Mouse (Mus musculus) frontal cortex, postnatal 10 days (tissue): ENCODE data around the gene Cacna1a.
"Not testable (repeated sequence)": the region's sequence is repeated elsewhere in the genome, so short reads cannot be mapped to it uniquely, and the experiment has no call there.

Experiments
- DNase-seq, 2 experiments: peaks; one replicate each; pipeline ENCODE4 v3.0.0; 2022; ENCODE audit warnings: low spot score in 2 of 2, mixed read lengths in 1 of 2

The Cacna1a gene

DNA sequence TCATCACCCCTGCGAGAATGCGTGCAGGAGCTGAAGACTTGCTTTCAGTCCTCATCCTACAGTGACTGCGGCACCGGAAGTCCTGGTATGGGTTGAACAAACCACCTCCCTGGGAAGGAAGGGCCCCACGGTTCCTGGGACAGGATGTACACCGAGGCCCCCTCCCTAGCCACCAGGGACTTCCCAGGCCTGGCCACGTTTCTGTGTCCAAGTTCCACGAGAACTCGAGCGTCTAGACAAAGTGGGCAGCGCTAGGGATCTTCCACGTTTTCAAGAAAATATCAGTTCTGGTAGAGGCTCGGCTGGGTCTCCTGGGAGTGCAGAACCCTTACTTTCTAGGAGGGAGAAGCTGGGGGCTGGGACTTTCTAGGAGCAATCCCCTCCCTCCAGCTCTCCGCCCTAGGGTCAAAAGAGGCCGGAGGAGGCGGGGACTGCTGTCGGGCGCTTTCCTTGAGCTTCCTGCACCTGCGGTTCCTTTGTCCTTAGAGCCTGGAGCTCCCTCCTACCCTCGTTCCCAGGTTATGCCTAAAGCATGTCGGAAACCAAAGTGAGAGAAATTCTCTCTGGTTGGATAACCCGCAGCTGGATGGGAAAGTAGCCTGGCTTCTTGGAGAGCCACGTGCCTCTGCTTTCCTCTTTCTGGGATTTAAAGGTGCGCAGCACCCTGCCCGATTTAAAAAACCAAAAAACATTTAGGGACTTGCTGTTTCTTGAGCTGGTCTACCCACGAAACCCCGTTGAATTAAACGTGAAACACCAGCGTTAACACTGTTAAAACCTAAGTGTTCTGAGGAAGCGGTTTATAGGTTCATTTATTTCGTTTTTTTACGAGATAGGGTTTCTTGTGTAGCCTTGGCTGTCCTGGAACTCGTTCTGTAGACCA, 271.9 kb downstream of the Cacna1a start:
- DNase-seq = no peak

DNA sequence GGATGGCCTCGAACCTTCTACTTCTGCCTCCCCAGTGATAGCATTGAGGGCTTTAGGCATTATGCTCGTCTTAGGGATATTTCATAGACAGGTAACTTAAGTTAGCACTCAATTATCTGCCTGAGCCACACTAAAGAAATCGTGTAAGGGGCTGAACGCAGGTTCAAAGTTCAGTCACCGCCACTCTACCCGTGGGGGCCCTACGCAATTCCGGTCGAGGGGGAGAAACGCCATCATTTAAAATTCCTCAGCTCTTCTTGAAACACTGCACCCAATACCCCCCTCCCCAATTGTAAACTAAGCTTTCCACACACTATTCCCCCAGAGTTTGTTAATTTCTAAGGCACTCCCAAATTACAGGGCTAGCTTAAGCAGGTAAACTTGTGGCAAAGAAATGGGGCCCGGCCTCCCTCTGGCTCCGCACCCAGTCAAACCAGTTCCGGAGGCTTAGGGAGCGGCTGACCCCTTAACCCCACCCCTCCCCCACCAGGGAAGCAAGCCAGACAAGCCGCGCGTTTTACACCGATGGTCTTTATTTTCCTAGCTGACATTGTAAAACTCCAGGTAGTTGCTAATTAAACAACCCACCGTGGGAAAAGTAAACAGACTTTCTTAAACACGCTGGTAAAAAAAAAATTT, 272.7 kb downstream of the Cacna1a start:
- DNase-seq = no peak

DNA sequence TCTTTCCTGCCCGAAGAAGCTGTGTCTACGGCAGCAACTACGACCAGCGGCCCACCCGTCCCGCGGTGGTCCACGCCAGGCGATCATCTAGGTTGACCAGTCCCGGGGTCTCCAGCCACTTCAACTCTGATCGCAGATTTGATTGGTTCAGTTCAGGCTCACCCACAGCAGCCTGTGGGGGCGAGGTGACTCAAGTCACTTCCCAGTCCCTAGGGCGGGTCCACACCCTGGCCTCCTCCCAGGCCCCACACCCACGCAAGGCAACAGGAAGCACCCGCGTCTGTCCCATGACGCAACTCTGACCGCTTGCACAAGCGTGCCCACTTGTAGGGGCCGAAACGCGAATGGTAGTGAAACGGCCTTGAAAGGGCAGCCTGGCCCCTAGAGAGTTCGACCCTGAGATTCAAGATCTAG, 273.2 kb downstream of the Cacna1a start:
- peak; percentile 61 to 75 for DNase-seq

DNA sequence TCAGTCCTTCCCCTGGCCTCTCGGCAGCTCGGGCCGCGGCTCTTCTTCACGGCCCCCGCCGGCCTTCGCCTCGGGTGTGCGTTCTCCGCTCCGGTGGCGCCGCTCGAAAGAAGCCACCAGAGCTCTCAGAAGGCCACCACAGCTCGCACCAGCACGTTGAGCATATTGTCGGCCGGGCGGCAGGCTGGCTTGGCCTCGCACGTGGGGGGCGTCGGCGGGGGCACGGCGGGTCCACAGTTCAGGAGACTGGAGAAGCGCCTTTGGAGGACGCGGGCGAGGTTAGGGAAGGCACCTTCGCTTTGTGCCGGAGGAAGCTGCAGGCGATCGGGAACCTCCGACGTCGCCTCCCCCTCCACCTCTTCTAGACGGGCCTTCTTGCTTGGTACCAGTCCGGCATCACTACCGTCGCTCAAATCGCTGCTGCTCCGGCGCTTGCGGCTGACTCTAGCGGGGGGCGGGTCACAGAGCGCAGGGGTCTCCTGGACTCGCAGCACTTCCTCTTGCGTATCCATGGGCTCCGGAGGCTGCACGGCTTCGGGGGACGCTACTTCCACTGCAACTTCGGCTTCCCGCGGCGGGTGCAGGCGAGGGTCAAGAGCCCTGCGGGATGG, 273.8 kb downstream of the Cacna1a start:
- DNase-seq = no peak

DNA sequence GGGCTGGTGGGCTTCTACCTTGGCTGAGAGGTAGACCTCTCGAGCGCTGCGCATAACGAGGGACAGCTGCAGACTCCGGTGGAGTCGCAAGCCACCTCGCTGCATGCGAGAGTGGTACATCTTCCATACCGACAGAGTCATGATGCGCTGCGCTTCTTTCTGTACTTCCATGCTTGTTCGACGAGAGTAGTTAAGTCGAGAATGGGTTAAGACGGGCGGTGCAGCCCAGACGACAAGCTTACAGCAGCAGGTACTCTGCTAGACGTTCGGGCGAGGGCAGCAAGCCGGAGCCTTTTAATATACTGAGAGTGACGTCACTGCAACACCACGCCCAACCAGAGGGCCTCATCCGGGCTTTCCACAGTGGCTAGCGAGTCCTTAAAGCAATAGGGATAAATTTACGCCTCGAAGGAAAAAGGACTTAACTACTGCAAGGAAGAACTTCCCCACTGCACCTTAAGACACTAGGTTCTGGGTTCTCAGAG, 274.4 kb downstream of the Cacna1a start, which contains the start of gene Ier2:
Ier2 (minus strand) TSS at position 272 of the 485 bp plus-strand sequence.
- peak; percentile 90 for DNase-seq

DNA sequence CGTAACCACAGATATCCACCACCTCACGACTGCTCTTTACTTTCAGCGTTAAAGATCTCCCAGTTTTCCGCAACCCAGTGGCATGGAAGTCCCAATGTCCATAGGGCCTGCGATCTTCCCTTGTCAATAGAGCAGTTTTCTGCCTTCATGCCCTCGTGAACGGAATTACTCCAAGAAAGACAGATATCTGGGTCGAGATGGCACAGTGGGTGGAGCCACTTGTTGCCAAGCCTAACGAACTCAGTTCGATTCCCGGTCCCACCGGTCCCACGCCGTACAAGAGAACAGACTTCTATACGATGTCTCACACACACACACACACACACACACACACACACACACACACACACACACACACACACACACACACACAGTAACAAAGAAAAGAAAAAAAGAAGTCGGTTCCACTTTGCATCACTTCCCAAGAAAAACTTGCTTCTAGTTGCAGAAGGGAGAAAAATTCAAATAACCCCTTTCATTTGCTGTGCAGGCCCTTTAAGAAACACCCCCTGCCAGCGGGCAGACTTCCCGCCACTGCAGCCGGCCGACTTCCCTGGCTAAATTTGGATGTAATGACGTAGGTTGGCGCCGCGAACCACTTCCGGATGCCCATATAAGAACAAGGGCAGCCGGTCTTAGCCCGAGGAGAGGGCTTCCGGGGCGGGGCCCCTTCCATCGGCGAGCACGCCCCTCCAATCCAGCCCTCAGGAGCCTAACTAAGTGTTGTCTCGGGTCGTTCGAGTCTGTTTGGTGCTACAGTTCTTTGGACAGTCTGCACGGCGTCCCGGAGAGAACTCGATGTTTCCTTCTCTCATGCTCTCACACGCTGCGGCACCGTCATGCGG, 275.5 kb downstream of the Cacna1a start:
- peak; percentile 93 for DNase-seq

DNA sequence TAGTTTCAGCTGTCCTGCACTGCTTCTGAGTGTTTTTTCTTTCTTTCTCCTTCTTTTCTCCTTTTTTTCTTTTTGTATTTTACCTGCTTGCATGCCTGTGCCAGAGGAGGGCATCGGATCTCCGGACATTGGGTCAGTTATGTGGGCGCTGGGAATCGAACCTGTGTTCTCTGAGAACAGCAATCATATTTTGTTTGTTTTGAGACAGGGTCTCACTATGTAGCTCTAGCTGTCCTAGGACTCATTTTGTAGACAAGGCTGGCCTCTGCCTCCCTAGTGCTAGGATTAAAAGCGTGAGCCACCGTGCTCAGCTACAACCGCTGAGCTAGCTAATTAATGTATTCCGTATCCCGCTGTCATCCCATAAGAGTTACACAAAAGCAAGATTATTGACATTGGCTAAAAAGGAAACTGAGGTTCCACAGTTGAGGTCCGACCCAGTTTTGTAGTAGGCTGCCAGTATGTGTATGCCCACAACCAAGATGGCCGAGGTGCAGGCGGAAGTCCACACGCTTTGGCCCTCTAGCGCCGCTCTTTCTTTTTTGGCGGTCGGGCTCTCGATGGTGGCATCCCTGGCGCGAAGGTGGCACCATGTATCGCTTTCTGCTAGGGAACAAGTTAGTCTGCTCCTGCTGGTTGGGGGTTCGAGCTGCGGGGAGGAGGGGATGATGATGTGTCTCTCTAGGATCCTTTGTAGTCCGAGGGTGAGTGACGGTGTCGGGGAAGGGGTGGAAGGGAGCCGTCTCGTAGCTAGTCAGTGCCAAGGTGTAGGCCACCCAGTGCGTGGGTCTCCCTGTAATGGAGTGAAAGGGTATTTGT, 276.5 kb downstream of the Cacna1a start:
- peak; percentile 79 to 81 for DNase-seq

DNA sequence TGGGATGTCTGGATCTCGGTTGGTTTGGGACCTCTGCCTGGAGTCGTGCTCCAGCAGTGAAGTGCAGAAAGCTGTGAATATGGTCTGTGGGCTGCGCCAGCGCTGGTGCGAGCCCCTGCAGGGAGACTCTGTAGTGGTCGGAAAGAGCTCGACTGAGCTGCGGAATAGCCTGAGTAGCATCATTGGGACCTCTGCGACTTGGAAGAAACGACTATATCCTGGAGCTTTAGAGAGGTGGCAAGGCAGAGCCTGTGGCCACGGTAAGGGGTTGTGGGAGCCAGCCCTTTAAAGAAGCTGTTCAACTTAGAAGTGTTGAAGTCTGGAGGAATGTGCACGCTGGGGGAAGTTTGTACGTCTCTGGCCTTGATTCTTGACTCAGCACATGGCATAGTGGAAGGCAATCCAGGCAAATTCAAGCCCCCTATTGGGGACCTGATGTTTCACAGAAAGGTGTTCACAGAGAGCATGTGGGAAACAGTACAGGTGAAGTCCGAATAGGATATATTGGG, 277.2 kb downstream of the Cacna1a start:
- no peak for DNase-seq

DNA sequence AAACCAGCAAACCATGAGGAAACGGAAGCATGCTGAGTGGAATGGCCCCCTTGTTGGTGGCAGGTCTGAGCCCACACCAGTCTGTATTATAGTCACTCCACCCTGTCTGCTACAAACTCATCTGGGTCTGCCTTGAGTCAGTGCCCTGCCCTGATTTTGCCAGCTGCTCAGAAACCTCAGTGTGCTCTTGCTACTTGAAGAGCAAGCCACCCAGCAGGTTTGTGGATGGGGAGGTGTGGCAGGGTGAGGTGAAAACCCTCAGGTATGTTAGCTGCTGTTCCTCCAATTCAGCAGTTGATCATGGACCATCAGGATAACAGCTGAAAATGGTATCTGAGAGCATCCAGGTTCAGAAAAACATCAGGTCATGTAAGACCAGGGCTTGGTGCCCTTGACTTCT, 279.8 kb downstream of the Cacna1a start:
- no peak for DNase-seq

DNA sequence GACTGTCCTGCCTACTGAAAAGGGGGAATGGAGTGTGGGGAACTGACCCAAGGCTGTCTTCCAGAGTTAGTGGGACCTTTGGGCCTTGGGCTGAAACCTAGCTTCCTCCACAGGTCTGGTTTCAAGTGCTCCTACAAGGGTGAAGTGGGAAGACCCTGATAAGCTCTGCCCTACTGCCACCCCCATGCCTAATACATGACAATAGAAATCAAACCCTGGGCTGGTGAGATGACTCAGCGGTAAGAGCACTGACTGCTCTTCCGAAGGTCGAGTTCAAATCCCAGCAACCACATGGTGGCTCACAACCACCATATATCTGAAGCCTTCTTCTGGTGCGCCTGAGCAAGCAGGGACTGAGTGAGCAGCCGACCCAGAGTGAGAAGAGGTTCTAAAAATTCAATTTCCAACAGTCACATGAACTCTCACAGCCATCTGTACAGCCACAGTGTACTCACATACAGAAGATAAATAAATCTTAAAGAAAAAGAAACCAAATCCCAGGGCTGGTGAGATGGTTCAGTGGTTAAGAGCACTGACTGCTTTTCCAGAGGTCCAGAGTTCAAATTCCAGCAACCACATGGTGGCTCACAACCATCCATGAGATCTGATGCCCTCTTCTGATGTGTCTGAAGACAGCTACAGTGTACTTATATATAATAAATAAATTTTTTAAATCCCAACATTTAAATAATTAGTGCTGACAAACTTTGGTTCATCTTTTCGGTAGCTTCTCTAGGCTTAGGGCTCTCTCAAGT, 280.7 kb downstream of the Cacna1a start:
- DNase-seq = no peak

DNA sequence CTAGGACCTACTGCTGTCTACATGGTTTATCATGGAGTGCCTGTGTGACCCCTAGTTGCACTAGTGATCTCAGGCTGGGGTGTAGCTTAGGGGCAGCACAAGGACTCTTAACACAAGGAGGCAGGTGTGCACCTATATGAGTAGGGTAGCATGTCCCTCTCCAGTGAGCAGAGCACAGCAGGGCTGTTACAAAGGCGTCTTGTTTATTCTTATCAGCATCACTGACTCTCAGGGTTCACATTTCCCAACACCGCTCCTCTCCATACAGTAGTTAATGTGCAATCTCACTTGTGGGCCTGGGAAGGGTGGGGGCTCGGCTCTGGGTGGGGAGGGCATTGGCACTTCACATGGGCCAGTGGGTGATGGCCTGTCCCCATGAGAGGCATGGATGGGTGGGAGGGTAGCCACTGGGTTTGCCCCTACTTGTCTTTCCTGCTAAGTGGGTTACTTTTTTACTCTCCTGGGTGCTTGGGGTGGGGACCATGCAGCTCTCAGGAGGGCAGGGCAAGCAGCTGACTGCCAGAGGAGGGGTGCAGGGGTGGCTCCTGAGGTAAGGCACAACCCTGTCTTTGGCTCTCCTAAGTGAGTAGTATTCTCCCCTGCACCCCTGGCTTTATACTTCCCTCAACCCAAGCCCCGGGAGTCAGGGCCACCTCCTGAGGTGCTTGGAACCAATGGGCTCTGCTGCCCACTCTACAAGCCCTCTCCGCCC, 282.2 kb downstream of the Cacna1a start:
- DNase-seq = not testable (repeated sequence)

DNA sequence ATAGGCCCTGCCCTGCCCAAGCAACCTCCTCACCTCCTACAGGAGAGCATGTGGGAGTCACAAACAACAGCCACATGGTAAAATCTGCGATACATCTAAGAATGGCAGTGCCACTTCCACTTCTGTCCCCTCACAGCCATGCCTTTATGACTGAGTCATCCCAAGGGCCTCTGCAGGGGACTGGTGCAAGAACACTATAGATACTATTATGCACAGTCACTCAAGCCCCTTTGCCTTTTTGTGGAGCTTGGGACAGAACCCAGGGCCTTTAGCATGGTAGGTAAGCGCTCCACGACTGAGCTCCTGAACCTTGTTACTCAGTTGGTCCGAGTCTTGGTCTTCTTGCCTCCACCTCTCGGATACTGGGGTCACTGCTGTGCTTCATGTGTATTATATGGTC, 289.1 kb downstream of the Cacna1a start:
- no peak for DNase-seq

DNA sequence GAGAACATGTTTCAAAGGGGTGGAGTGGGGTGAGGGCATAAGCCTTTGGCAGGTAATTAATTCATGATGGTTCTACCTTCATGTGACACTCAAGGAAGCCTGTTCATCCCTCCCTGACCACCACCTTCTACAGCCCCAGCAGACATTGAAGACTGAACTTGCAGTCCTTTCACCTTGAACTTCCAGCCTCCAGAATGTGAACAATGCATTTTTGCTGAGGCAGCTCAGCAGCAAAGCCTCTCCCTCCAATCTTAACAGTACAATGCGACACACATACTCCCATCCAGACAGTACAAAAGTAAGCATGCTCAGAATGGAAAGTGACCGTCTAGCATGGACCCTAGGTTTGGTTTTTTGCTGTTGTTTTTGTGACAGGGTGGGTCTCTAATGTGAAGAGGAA, 293.2 kb downstream of the Cacna1a start:
- DNase-seq = no peak

DNA sequence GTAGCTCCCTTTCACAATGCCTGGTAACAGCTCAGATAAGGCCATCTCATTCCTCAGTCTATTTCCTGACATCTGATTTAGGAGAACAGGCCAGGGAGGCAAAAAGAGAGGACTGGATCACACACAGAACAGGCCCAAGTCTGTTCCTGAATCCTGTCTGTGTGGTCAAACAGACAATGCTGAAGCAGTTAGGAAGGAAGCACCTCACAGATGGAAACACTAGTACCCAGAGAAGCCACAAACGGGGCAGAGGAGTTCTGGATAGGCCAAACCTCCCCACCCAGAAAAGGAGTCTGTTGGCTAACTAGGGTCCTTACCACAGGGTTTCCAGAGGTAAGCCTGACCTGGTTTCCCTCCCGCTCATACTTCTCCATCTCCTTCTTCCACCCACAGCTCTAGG, 294.0 kb downstream of the Cacna1a start:
- no peak for DNase-seq

DNA sequence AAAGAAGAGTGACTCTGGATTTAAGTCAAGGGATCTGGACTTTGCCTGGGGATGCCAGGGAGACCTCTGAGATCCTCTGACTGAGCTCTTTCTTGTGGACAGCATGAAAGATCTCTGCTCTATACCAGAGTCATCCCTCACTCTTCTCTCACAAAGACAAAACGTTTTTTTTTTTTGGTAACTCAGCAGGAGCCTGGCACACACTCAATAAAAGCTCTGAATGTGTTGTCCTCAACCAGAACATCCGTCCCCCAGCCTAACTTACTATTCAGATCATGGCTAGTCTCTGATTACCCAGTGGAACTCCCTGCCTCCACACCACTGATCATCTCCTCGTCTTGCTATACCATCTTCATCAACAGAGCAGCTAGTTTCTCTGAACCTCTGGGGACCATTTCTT, 296.3 kb downstream of the Cacna1a start:
- no peak for DNase-seq

DNA sequence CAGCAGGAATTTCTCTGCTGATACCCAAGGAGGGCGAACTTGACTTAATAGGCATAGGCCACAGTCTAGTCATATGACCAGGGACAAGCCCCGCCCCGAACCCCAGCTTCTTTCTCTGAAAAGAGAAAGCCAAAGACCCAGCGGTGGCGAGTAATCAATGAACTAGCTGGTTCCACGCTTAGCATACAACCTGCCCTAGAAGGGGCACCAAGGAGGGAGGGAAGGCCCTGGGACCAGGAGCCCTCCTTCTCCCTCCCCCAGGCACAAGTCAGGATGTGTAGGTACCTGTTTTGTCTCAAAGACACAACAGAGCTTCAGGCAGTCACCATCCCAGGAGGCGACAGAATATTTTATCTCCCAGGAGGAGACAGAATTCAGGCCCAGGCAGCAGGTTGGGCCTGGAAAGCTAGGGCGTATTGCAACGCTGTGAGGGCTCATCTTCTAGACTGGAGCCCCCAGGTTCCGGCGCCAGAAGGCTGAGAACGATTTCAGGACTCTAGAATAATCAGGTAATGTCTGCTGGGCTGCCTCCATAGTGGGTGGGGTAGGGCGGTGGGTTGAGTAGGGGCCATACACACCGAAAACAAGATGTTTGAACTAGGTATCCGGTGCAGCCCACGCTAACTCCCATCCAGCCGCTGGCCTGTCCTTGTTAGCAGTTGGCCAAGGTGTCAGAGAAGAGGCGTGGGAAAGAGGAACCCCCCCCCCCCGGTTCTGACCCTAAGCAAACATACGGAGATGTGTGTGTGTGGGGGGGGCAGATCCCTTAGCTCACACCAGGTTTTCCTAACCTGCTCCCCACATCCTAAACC, 298.2 kb downstream of the Cacna1a start, which contains the start of gene Trmt1:
Trmt1 (plus strand) TSS at position 117 of the 812 bp plus-strand sequence.
- DNase-seq = no peak

DNA sequence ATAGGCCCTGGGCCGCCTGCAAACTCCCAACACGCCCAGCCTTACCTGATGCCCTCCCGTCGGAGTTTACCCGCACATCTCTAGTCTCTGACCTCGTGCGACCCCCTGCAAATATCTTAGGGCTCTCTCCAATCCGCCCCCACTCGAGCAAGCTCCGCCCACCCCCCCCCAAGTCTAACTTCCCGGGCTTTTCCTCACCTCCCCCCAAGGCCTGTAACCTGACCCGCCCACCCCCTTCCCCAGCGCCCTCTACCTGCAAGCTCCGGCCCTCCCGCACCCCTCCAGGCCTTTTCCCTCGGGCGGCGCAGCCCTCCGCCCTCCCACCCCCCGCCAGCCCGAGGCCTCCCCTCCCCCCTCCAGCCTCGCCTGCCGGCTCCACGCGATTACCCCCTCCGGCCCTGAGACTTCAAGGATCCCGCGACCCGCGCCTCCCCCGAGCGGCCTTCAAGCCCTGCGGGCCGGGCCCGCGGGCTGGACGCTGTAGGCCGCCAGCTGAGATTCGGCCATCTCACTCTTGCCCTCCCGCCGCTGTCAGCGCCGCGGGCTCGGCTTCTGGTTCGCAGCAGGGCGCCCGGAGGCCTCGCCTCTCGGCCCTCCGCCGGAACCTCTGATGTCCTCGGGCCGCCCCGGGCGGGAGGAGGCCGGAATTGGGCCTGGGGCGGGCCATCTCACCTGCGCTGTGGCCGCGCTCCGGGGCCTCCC, 298.9 kb downstream of the Cacna1a start:
- no peak for DNase-seq
